Mouse (Mus musculus): ENCODE measurements around the gene Nme1. TPM values are rescaled to one million over a fixed set of nuclear protein-coding genes. Genes with fewer than 3 reads are reported as not detected.

Nme1 gene
- 162 and 174 TPM in 2 replicates for polyA plus RNA-seq (2015; fragmentation: Nextera tagmentation; extraction: Ambion mirVana)

DNA sequence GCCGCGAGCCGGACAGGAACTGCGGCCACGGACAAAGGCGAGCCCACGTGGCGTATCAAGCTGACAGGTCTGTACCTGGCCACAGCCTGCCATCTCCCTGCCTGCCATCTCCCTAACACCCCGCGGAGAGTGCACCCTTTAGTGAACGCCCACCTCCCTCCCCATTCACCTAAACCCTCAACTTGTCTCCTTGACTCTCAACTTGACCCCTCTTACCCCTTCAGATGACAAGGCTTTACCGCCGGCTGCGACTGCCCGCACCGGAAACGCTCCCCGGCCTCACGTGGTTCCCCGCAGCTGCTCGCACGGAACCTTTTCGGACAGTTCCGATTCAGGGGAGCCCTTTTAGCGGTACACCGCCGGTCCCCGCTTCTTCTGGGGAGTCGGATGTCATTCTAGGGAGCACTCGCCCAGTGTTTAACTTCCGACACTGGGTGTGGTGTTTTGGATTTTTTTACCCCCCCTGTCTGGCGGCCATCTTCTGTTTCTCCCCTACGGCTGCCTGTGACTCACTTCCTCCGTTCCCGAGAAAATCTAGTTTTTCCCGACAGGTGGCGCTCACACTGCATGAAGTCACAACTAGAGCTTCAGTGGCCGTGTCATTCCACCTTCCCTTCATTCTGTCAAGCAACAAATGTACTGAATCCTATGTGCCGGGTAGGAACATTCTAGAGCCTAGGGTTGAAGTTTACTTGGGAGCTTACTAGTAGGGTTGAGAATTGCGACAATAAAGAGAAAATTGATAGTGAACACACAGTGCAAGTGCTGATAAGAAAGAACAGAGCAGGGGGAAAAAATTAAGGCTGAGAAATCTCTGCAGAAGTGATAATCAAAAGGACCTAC lies at the start of gene Nme1, which contains the start of gene Gm20390:
Nme1 (minus strand) TSS at position 517 of the 843 bp plus-strand sequence.
Gm20390 (minus strand) TSS at position 289 of the 843 bp plus-strand sequence.
- ATAC-seq: peak; percentile 97
- Histone ChIP-seq H3K27ac (peak within 1 kb of the TSS; percentile 63), H3K4me1 (replicated peaks) (0 out of 2 replicates have a peak, but pooled peaks cover 4% of the 10 kb centered on the region), H3K36me3 (0 out of 2 replicates have a peak, but pooled peaks cover 2% of the 10 kb centered on the region), H3K27me3 (replicated peaks) (no peaks in the 10 kb centered on the region), H3K4me3 (replicated peaks) (peak within 1 kb of the TSS; percentile 75), H3K4me2 (replicated peaks) (peak within 1 kb of the TSS; percentile 77), H3K9ac (peak within 1 kb of the TSS; percentile 68), H3K9me3 (no peaks in the 10 kb centered on the region)
- WGBS: under 1% methylated on average over 40 of the region's 40 CpGs

DNA sequence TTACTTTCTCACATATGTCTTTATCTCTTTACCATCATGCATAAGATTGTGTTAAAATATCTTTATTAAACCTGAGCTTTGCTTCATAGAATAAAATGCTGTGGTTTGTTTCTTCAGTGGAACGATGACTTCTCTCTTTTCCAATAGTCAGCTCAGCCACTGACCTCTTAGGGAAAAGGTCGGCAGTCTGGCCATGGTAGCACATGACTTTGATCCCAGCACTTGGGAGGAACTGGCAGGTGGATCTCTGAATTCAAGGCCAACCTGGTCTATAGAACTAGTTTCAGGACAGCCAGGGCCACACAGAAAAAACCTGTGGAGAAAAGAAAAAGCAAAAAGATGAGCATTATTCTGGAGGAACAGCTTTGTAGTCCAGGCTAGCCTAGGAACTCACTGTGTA lies 35.0 kb upstream of the Nme1 start:
- 89% methylated on average over 2 of the region's 2 CpGs for WGBS
- no peak overlapping the region for H3K4me2 ChIP-seq (replicated peaks)

DNA sequence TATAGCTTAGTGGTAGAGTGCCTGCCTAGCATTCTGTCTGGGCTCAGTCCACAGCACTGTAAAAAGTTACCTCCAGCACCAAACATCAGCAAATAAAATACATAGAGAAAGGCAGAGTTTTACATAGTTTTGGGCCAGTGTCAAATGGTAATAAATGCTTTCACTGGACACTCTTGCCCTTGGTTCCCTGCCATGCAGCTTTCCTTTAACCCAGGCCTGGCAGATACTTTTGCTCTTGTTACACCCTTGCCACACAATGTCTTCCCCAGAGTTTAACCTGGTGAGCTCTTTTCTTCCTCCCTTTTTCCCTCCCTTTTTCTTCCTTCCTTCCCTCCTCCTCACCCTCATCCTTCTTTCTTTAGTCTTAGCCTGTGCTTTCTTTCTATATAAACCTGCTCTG lies 31.0 kb upstream of the Nme1 start:
- H3K36me3 ChIP-seq: no peaks in the 10 kb centered on the region
- no peak for ATAC-seq
- no peaks in the 10 kb centered on the region for H3K27me3 ChIP-seq (replicated peaks)
- H3K4me2 ChIP-seq (replicated peaks): no peak overlapping the region
- H3K27ac ChIP-seq: no peak overlapping the region
- no peak overlapping the region for H3K9ac ChIP-seq
- no peaks in the 10 kb centered on the region for H3K9me3 ChIP-seq
- peaks cover 15% of the 10 kb centered on the region for H3K4me1 ChIP-seq (replicated peaks)
- no peak overlapping the region for H3K4me3 ChIP-seq (replicated peaks)

More for the DNA sequence above, 35.0 kb upstream of the Nme1 start:
- Histone ChIP-seq H3K36me3 (no peaks in the 10 kb centered on the region), H3K27me3 (replicated peaks) (no peaks in the 10 kb centered on the region), H3K4me1 (replicated peaks) (0 out of 2 replicates have a peak, but pooled peaks cover 5% of the 10 kb centered on the region), H3K9ac (no peak overlapping the region), H3K4me3 (replicated peaks) (no peak overlapping the region), H3K27ac (no peak overlapping the region), H3K9me3 (no peaks in the 10 kb centered on the region)
- ATAC-seq: no peak

DNA sequence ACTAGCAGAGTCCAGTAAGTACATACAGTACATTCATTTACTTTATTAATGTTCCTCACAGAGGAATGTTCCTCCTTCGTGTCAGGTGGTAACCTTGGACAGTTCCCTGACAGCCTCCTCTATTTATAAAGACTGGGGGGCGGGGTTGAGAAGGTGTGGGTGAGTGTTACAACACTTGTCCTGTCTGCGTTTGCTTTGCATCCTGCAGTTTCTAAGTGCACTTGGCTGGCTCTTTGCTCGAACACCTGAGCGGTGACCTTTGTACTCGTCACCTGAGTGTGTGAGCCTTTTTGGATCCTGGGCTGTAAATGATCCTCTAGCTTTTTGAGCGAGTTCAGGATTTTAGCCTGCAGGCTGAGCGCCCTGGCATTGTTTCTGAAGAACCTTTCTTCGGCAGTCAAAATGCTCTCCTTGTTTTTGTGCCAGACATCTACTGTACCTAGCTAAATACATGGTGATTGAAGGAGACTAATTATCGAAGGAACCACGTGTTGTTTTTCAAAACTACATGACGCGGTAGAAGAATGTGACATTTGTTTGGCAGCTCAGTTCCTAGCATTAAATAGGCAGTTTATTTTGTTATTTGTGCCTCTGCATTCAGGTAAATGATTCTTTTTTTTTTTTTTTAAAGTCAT lies 28.9 kb upstream of the Nme1 start:
- no peaks in the 10 kb centered on the region for H3K36me3 ChIP-seq
- H3K9ac ChIP-seq: peak overlapping the region; percentile 92
- no peaks in the 10 kb centered on the region for H3K27me3 ChIP-seq (replicated peaks)
- peak overlapping the region; percentile 99; the same call in 1 of the 2 replicates for H3K27ac ChIP-seq
- H3K9me3 ChIP-seq: no peaks in the 10 kb centered on the region
- peak; percentile 36 for ATAC-seq
- peak overlapping the region; percentile 89 for H3K4me2 ChIP-seq (replicated peaks)
- peaks cover 15% of the 10 kb centered on the region for H3K4me1 ChIP-seq (replicated peaks)
- 23% methylated on average over 13 of the region's 13 CpGs for WGBS
- H3K4me3 ChIP-seq (replicated peaks): peak overlapping the region; percentile 97

DNA sequence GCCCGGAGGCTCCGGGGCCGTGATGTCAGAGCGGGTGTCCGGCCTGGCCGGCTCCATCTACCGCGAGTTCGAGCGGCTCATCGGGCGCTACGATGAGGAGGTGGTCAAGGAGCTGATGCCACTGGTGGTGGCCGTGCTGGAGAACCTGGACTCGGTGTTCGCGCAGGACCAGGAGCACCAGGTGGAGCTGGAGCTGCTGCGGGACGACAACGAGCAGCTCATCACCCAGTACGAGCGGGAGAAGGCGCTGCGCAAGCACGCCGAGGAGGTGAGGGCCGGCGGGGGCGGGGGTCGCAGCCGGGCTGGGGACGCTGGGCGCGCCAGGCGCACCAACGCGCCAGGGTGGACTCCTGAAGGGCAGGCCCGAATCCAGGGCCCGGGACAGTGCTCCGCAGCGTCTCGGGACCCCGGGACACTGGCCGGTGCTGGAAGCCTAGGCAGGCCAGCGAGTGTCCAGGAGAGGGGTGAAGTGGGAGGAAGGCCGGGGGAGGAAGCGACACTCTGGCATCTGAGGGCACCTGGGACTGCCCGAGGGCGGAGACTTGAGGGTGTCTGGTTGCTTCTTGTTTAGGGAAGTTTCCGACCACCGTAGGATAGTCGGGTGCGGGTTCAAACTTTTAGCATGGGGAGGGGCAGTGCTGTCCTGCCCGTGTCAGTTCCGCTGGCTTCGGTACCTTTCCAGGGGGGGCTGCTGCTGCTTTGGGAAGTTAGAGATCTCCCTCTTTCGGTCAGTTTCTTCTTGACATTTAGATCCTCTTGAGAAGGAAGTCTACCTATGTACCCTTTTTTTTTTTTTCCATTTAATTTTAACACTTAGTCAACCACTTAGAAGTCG lies 28.2 kb upstream of the Nme1 start:
- Histone ChIP-seq H3K9ac (peak overlapping the region; percentile 92), H3K4me2 (replicated peaks) (peak overlapping the region; percentile 89), H3K4me1 (replicated peaks) (peaks cover 15% of the 10 kb centered on the region), H3K27me3 (replicated peaks) (no peaks in the 10 kb centered on the region), H3K9me3 (no peaks in the 10 kb centered on the region), H3K27ac (peak overlapping the region; percentile 99), H3K36me3 (no peaks in the 10 kb centered on the region), H3K4me3 (replicated peaks) (peak overlapping the region; percentile 97)
- peak; percentile 42 for ATAC-seq
- WGBS: under 1% methylated on average over 58 of the region's 58 CpGs

DNA sequence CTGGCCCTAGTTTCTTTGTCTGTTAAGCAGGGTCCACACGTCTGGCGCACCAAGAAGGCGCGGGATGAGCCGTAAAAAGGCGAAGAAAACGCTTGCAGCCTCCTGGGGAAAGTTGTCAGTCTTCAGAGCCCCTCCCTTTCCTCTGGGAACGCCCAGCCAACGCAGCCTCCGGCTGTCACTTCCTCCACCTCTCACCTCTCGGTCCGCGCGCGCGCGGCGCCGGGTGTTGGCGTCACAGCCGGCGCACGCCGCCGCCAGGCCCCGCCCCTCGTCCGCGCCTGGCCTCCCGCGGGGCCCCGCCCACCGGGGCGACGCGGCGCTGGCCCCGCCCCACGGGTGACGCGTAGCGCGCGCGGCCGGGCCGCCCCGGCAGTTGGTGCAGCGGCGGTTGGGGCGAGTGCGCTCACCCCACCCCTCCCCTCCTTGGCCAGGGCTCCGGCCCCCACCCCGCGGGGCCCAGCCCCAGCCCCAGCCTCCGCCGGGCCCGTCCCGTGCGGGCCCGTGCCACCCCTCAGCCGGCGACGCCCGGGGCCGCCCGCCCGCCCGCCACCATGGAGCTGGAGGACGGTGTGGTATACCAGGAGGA lies 27.5 kb upstream of the Nme1 start, which contains the start of gene Spag9:
Spag9 (plus strand) TSS at position 372 of the 586 bp plus-strand sequence.
- Histone ChIP-seq H3K27ac (peak within 1 kb of the TSS; percentile 99), H3K27me3 (replicated peaks) (no peaks in the 10 kb centered on the region), H3K9me3 (no peaks in the 10 kb centered on the region), H3K4me2 (replicated peaks) (peak within 1 kb of the TSS; percentile 89), H3K36me3 (no peaks in the 10 kb centered on the region), H3K4me1 (replicated peaks) (peaks cover 15% of the 10 kb centered on the region), H3K4me3 (replicated peaks) (peak within 1 kb of the TSS; percentile 97), H3K9ac (peak within 1 kb of the TSS; percentile 92)
- ATAC-seq: peak; percentile 95
- 1% methylated on average over 66 of the region's 70 CpGs for WGBS

DNA sequence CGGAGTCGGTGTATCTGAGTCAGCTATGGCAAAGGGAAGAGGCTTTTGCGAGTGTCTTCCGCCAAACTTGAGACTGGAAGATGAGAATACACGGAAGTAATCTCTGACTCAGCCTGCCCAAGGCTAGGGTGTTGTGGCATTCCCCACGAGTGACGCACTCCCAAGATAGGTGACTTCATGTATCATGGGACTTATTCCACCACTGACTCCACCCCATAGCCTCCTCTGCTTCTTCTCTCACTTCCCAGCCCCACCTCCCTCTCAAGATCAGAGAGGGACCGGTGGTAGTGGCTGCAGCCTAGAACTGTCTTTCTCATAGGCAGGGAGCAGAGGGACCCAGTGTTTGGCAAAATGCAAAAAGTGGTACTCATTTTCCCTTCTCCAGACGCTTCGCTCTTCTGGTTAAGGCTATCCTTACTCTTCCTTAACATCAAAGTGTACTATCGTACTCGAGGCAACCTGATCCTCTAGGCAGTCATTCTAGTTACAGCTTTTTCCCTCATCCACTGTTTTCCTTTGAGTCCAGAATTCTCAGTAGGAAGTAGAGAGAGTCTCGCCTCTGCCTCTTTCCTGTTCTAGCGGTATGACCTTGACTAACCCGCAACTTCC lies 26.9 kb upstream of the Nme1 start:
- peak; percentile 75 for ATAC-seq
- Histone ChIP-seq H3K4me1 (replicated peaks) (peaks cover 15% of the 10 kb centered on the region), H3K36me3 (no peaks in the 10 kb centered on the region), H3K4me2 (replicated peaks) (peak overlapping the region; percentile 89), H3K27me3 (replicated peaks) (no peaks in the 10 kb centered on the region), H3K27ac (peak overlapping the region; percentile 99), H3K9ac (peak overlapping the region; percentile 73), H3K9me3 (no peaks in the 10 kb centered on the region), H3K4me3 (replicated peaks) (peak overlapping the region; percentile 97)
- 1% methylated on average over 15 of the region's 15 CpGs for WGBS

DNA sequence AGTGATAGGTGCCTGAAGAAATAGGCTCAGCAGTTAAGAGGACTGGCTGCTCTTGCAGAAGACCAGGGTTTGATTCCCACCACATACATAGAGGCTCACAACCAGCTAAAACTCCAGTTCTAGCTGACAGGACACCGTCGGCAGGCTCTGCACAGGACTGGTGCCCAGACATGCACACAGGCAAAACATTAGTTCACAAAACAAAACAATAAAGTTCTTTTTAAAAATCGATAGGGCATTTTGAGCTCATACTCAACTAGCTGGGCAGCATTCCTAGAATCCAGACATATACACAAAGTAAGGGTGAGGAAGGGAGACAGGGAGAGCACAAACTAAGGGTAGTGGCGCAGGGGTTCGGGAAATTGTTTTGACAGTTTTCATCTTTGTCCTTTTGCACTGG lies 26.2 kb upstream of the Nme1 start:
- peak overlapping the region; percentile 89 for H3K4me2 ChIP-seq (replicated peaks)
- no peak for ATAC-seq
- 60% methylated on average over 5 of the region's 5 CpGs for WGBS
- no peaks in the 10 kb centered on the region for H3K9me3 ChIP-seq
- H3K27ac ChIP-seq: peak overlapping the region; percentile 99
- H3K4me1 ChIP-seq (replicated peaks): peaks cover 15% of the 10 kb centered on the region
- H3K4me3 ChIP-seq (replicated peaks): peak overlapping the region; percentile 97
- no peaks in the 10 kb centered on the region for H3K27me3 ChIP-seq (replicated peaks)
- H3K9ac ChIP-seq: peak overlapping the region; percentile 73; the same call in 1 of the 2 replicates
- no peaks in the 10 kb centered on the region for H3K36me3 ChIP-seq

DNA sequence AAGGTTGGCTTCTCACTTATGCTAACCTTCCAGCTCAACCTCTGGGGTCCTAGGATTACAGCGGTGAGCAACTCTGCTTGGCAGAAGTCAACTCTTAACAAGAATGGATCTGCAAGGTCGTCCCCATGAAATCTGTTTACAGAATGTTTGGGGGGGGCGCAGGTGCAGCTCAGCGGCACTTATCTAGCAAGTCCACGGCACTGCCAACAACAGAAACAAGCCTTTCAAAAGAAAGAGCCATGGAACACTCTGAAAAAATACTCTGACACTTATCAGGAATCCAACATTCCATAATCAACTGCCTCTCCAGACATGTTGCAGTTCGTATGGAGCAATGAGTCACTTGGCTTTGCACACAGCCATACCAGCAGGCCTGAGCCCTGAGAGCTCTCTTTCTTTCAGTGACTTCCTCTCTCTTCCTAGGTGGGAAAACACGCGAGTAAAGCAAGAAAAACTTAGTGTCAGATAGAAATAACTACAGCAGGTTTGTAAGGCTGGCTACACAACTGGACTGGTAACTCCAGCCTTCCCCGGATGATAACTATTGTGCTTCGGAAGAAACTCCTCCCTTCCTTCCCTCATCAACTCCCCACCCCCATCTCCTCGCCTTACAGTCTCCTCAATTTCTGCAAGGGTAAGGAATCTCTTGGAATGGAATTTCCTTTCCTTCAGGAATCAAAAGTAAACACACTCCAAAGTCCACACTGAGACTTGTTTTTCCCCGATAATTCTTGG lies 20.2 kb upstream of the Nme1 start:
- H3K4me2 ChIP-seq (replicated peaks): no peak overlapping the region
- H3K9me3 ChIP-seq: no peaks in the 10 kb centered on the region
- 46% methylated on average over 12 of the region's 12 CpGs for WGBS
- peak; percentile 39; the same call in 1 of the 2 replicates for ATAC-seq
- H3K4me3 ChIP-seq (replicated peaks): no peak overlapping the region
- H3K4me1 ChIP-seq (replicated peaks): no peaks in the 10 kb centered on the region
- H3K9ac ChIP-seq: no peak overlapping the region
- no peaks in the 10 kb centered on the region for H3K27me3 ChIP-seq (replicated peaks)
- no peaks in the 10 kb centered on the region for H3K36me3 ChIP-seq
- peak overlapping the region; percentile 57 for H3K27ac ChIP-seq

DNA sequence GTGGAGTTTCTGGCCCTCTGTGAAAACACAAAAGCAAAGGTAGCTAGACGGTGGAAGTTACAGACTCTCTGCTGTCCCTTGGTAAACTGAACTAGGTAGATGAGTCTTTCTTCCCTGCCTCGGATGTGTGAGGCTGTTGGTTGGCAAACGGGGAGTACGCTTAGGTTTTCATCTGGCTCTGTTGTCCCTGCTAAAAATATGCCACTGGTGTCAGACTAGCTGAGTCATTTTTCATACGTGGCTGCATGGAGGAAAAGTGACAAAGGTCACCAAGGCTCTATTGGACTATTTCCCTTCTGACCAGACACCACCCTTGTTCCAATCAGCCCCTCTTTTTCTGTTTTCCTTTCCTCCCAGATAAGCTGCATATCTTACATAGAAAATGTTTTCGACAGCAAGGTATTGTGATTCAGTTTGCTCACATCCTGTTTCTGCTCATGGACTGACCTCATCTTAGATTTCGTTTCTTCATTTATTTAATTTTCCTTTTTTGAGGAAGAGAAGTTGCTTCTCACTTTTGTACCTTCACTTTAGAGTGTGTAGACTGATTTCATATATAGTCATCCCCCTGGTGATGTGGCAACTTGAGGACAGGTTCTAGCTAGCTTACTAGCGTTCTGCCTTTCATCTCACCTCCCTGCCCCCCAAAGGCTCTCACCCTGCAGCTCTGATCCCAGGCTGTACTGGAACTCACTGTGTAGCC lies 19.5 kb upstream of the Nme1 start:
- ATAC-seq: peak; percentile 68
- H3K4me2 ChIP-seq (replicated peaks): no peak overlapping the region
- no peak overlapping the region for H3K4me3 ChIP-seq (replicated peaks)
- 59% methylated on average over 8 of the region's 8 CpGs for WGBS
- H3K4me1 ChIP-seq (replicated peaks): no peaks in the 10 kb centered on the region
- H3K27me3 ChIP-seq (replicated peaks): no peaks in the 10 kb centered on the region
- H3K36me3 ChIP-seq: no peaks in the 10 kb centered on the region
- H3K9me3 ChIP-seq: no peaks in the 10 kb centered on the region
- H3K9ac ChIP-seq: no peak overlapping the region
- H3K27ac ChIP-seq: peak overlapping the region; percentile 57
